ENCODE assay signal across 23 mouse cellular contexts in genomic region chr5:33015579-33015978, GRCm38 (mm10). TPM values are rescaled to one million over a fixed set of nuclear protein-coding genes. Genes with fewer than 3 reads are reported as not detected.
DNase-seq lines count a peak whose midpoint lies in the region; ATAC-seq and TF ChIP-seq lines count a peak whose summit lies in the region.
"Had no signal": no experiment of that assay in that cellular context is flagged by ENCODE, and none has a peak within 500 bp of the region (broad histone marks: within the 10 kb centered on the region; RNA-seq: fewer than 3 reads in every experiment).

No protein-coding gene starts in this region.

- H3K27me3 ChIP-seq in forebrain, postnatal 0 days (ENCODE audit: insufficient read depth, low read length), result no peaks in the 10 kb centered on the region
- H3K27me3 ChIP-seq in midbrain, postnatal 0 days (ENCODE audit: insufficient read depth, low read length), result no peaks in the 10 kb centered on the region
- H3K27me3 ChIP-seq: lung, embryonic 15.5 days; neural tube, embryonic 12.5 days had no signal

- H3K4me2 ChIP-seq in forebrain, postnatal 0 days (ENCODE audit: low read depth), result no peak overlapping the region
- H3K4me2 ChIP-seq in midbrain, postnatal 0 days (ENCODE audit: low read depth, low read length, poor library complexity, severe bottlenecking), result no peak overlapping the region
- H3K4me2 ChIP-seq: limb, embryonic 12.5 days; liver, embryonic 13.5 days; lung, embryonic 15.5 days; midbrain, embryonic 12.5 days; neural tube, embryonic 12.5 days had no signal

- no peak overlapping the region for H3K4me3 ChIP-seq in layer of hippocampus, adult 2 months
- no peak overlapping the region for H3K4me3 ChIP-seq in forebrain, postnatal 0 days (ENCODE audit: low read depth, low read length)
- H3K4me3 ChIP-seq in midbrain, postnatal 0 days (ENCODE audit: low read depth, low read length), result no peak overlapping the region
- H3K4me3 ChIP-seq: embryonic facial prominence, embryonic 10.5 days; heart, adult 2 months; limb, embryonic 12.5 days; liver, embryonic 13.5 days; lung, embryonic 15.5 days; midbrain, embryonic 12.5 days; neural tube, embryonic 12.5 days had no signal

- H3K36me3 ChIP-seq in forebrain, postnatal 0 days (ENCODE audit: insufficient read depth), result no peaks in the 10 kb centered on the region
- H3K36me3 ChIP-seq in midbrain, postnatal 0 days (ENCODE audit: insufficient read depth, low read length), result no peaks in the 10 kb centered on the region
- H3K36me3 ChIP-seq: embryonic facial prominence, embryonic 10.5 days; limb, embryonic 12.5 days; liver, embryonic 13.5 days; lung, embryonic 15.5 days; midbrain, embryonic 12.5 days; neural tube, embryonic 12.5 days had no signal

- 76% methylated on average over 5 of the region's 5 CpGs for WGBS in forebrain, postnatal 0 days
- WGBS in midbrain, postnatal 0 days, result 77% methylated on average over 5 of the region's 5 CpGs

- H3K4me1 ChIP-seq in forebrain, postnatal 0 days (ENCODE audit: insufficient read depth), result peaks cover 22% of the 10 kb centered on the region
- H3K4me1 ChIP-seq in midbrain, postnatal 0 days (ENCODE audit: insufficient read depth, low read length), result peaks cover 18% of the 10 kb centered on the region; the same call in 1 of the 2 replicates

- DNase-seq in adrenal gland, adult (ENCODE audit: inconsistent age in 2 of 2, low spot score in 1 of 2), result peak; percentile 73 to 82
- DNase-seq in adrenal gland, adult 8-10 months, result no peak
- no peak for DNase-seq in layer of hippocampus, adult 2 months (ENCODE audit: low spot score in 2 of 2)
- DNase-seq in layer of hippocampus, adult 9-10 months (ENCODE audit: low spot score), result no peak
- DNase-seq in right cerebral cortex, adult 18-20 months, result peak; percentile 71
- DNase-seq in right cerebral cortex, postnatal 14 days, result no peak
- DNase-seq in forebrain, postnatal 0 days, result no peak
- no peak for DNase-seq in midbrain, postnatal 0 days (ENCODE audit: low spot score)
- DNase-seq: cerebellum, adult 2 months; cerebellum, postnatal 36 days; gastrocnemius, postnatal 25 days; heart, adult 2 months; kidney, adult 8-10 months; kidney, postnatal 14 days; liver, embryonic 13.5 days; thymus, postnatal 36 days had no signal

- no peak overlapping the region for H3K9ac ChIP-seq in forebrain, postnatal 0 days
- H3K9ac ChIP-seq in midbrain, postnatal 0 days (replicated peaks; ENCODE audit: low read length, poor library complexity, severe bottlenecking), result no peak overlapping the region
- H3K9ac ChIP-seq: limb, embryonic 12.5 days; liver, embryonic 13.5 days; lung, embryonic 15.5 days; midbrain, embryonic 12.5 days; neural tube, embryonic 12.5 days had no signal

- H3K27ac ChIP-seq in layer of hippocampus, adult 2 months, result peak overlapping the region; percentile 65
- no peak overlapping the region for H3K27ac ChIP-seq in forebrain, postnatal 0 days (ENCODE audit: low read depth, low read length)
- no peak overlapping the region for H3K27ac ChIP-seq in midbrain, postnatal 0 days (ENCODE audit: low read depth, low read length)
- H3K27ac ChIP-seq: embryonic facial prominence, embryonic 10.5 days; heart, adult 2 months; limb, embryonic 12.5 days; liver, embryonic 13.5 days; lung, embryonic 15.5 days; macrophage; midbrain, embryonic 12.5 days; neural tube, embryonic 12.5 days had no signal

- no peaks in the 10 kb centered on the region for H3K9me3 ChIP-seq in forebrain, postnatal 0 days (ENCODE audit: low read length)
- H3K9me3 ChIP-seq in midbrain, postnatal 0 days (ENCODE audit: low read length), result no peaks in the 10 kb centered on the region
- H3K9me3 ChIP-seq: embryonic facial prominence, embryonic 10.5 days; G1E; limb, embryonic 12.5 days; liver, embryonic 13.5 days; lung, embryonic 15.5 days; midbrain, embryonic 12.5 days; neural tube, embryonic 12.5 days had no signal

- TF ChIP-seq CTCF in layer of hippocampus, adult 2 months (conservative IDR thresholded peaks at IDR 0.05), result no peak
- TF ChIP-seq CTCF in forebrain, postnatal 0 days (IDR thresholded peaks at IDR 0.05; ENCODE audit: low read depth), result no peak
- TF ChIP-seq CTCF in midbrain, postnatal 0 days (IDR thresholded peaks at IDR 0.05), result no peak

- ATAC-seq in forebrain, postnatal 0 days, result no peak
- ATAC-seq in midbrain, postnatal 0 days (ENCODE audit: low FRiP score), result no peak

RNA-seq across cellular contexts. Expression of gene Ywhah, which starts 3.0 kb away (rescaled TPM):
- 100 to 1,000 TPM; 160 to 184 (median 171) TPM for total RNA-seq in adrenal gland, adult 8-10 months (2022)
- 1,000 to 10,000 TPM; 1,193 to 1,302 TPM for total RNA-seq in layer of hippocampus, adult 2 months (2021)
- 475 and 549 TPM in 2 replicates for total RNA-seq in forebrain, postnatal 0 days (2014; rRNA removed)
- polyA plus RNA-seq in forebrain, postnatal 0 days (2015; fragmentation: Nextera tagmentation; extraction: Ambion mirVana), result 744 and 971 TPM in 2 replicates
- total RNA-seq in midbrain, postnatal 0 days (2014; rRNA removed), result 704 and 729 TPM in 2 replicates
- 1,094 and 1,095 TPM in 2 replicates for polyA plus RNA-seq in midbrain, postnatal 0 days (2015; fragmentation: Nextera tagmentation; extraction: Ambion mirVana)

Comparison
In these comparisons a context has a peak if more than half of its experiments do, and no peak if none do; other contexts are left out.
1. DNase-seq: peak in adrenal gland, adult (2 of 2) and right cerebral cortex, adult 18-20 months (single experiment); none in adrenal gland, adult 8-10 months (single experiment), layer of hippocampus, adult 2 months (0 of 2), layer of hippocampus, adult 9-10 months (single experiment), right cerebral cortex, postnatal 14 days (single experiment), forebrain, postnatal 0 days (single experiment) and midbrain, postnatal 0 days (single experiment).